Mouse (Mus musculus) intestine, embryonic 16.5 days (tissue): Measurements from ENCODE around the gene Nt5c2. TPM values are rescaled to one million over a fixed set of nuclear protein-coding genes. Genes with fewer than 3 reads are reported as not detected.

Experiments
- ATAC-seq: fragments of 200-750 bp; cut with Nextera tagmentation; 2 replicates; pipeline ENCODE4 v1.8.0; 2017; ENCODE audit warnings: moderate TSS enrichment, moderate library complexity
- H3K27ac ChIP-seq: fragments of 300-500 bp; sonication (generic); 2 replicates; pipeline ENCODE4 v1.5.1; 2014; ENCODE audit warnings: mild to moderate bottlenecking, low read length
- H3K27me3 ChIP-seq: fragments of 300-500 bp; sonication (generic); replicated peaks from 2 replicates; pipeline ENCODE4 v1.6.1; 2014; ENCODE audit warnings: low read length, control low read depth, mixed read lengths; ENCODE audit not compliant: control insufficient read depth, insufficient read depth
- H3K36me3 ChIP-seq: fragments of 300-500 bp; sonication (generic); 2 replicates; pipeline ENCODE4 v1.6.1; 2014; ENCODE audit warnings: low read length, control low read depth; ENCODE audit not compliant: control insufficient read depth, insufficient read depth
- H3K4me1 ChIP-seq: fragments of 300-500 bp; sonication (generic); 2 replicates; pipeline ENCODE4 v1.6.1; 2014; ENCODE audit warnings: low read length, control low read depth, mixed read lengths; ENCODE audit not compliant: control insufficient read depth, insufficient read depth
- H3K4me2 ChIP-seq: fragments of 300-500 bp; sonication (generic); 2 replicates; pipeline ENCODE4 v1.6.1; 2014; ENCODE audit warnings: low read depth, low read length, control low read depth
- H3K4me3 ChIP-seq: fragments of 300-500 bp; sonication (generic); 2 replicates; pipeline ENCODE4 v1.5.1; 2014; ENCODE audit warnings: mild to moderate bottlenecking, low read length
- H3K9ac ChIP-seq: fragments of 300-500 bp; sonication (generic); 2 replicates; pipeline ENCODE4 v1.6.1; 2014; ENCODE audit warnings: low read depth, low read length
- H3K9me3 ChIP-seq: fragments of 300-500 bp; sonication (generic); 2 replicates; pipeline ENCODE4 v1.6.1; 2016; ENCODE audit warnings: low read length, control low read depth; ENCODE audit not compliant: control insufficient read depth
- WGBS: fragments of 180-500 bp; shearing (Covaris S2); extraction: QIAGEN DNeasy Blood & Tissue Kit; methylation state at CpG from one replicate; pipeline ENCODE4 v1.1.7; 2014; 5-methylcytosine and 5-hydroxymethylcytosine counted together
- polyA plus RNA-seq: library from polyadenylated mRNA; unstranded; fragments of >200 nt; fragmentation: Nextera tagmentation; extraction: Ambion mirVana; gene quantifications from 2 replicates; pipeline ENCODE4 v1.2.1, GENCODE M21; 2015

Nt5c2 gene
- polyA plus RNA-seq, 1 experiment from 2014 or later: 45.3 TPM

DNA sequence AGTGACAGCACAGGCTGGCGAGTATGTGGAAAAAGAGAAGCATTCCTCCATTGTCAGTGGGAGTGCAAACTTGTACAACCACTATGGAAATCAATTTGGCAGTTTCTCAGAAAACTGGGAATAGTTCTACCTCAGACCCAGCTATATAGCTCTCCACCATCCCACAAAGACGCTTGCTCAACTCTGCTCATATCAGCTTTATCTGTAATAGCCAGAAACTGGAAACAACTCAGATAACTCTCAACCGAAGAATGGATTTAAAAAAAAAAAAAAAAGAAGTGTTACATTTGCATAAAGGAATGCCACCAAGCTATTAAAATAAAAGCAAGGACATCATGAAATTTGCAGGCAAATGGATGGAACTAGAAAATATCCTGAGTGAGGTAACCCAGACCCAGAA is 103.5 kb downstream of the Nt5c2 start:
- H3K27ac ChIP-seq: no peak overlapping the region
- no peak overlapping the region for H3K4me3 ChIP-seq
- no peak for ATAC-seq
- H3K4me2 ChIP-seq: no peak overlapping the region
- H3K27me3 ChIP-seq: no peaks in the 10 kb centered on the region
- WGBS: 75% methylated on average over 3 of the region's 3 CpGs
- no peaks in the 10 kb centered on the region for H3K9me3 ChIP-seq
- no peak overlapping the region for H3K9ac ChIP-seq
- H3K4me1 ChIP-seq: 0 out of 2 replicates have a peak, but pooled peaks cover 5% of the 10 kb centered on the region
- H3K36me3 ChIP-seq: no peaks in the 10 kb centered on the region

GRCm38 (mm10) chr19:46908977-46909376 is 106.0 kb downstream of the Nt5c2 start:
- no peak overlapping the region for H3K27ac ChIP-seq
- WGBS: 78% methylated on average over 4 of the region's 4 CpGs

GRCm38 (mm10) chr19:46908207-46908606 is 106.7 kb downstream of the Nt5c2 start:
- WGBS: 81% methylated on average over 5 of the region's 5 CpGs
- Histone ChIP-seq H3K4me2 (no peak overlapping the region), H3K27me3 (no peaks in the 10 kb centered on the region), H3K9me3 (no peaks in the 10 kb centered on the region), H3K9ac (no peak overlapping the region), H3K4me3 (no peak overlapping the region), H3K4me1 (0 out of 2 replicates have a peak, but pooled peaks cover 5% of the 10 kb centered on the region), H3K36me3 (no peaks in the 10 kb centered on the region), H3K27ac (no peak overlapping the region)
- no peak for ATAC-seq

More at GRCm38 (mm10) chr19:46908977-46909376, 106.0 kb downstream of the Nt5c2 start:
- ATAC-seq: no peak
- H3K9ac ChIP-seq: no peak overlapping the region
- no peaks in the 10 kb centered on the region for H3K36me3 ChIP-seq
- H3K4me2 ChIP-seq: no peak overlapping the region
- H3K4me1 ChIP-seq: 0 out of 2 replicates have a peak, but pooled peaks cover 5% of the 10 kb centered on the region
- H3K27me3 ChIP-seq: no peaks in the 10 kb centered on the region
- no peaks in the 10 kb centered on the region for H3K9me3 ChIP-seq
- no peak overlapping the region for H3K4me3 ChIP-seq

GRCm38 (mm10) chr19:46905971-46906370 is 109.0 kb downstream of the Nt5c2 start:
- ATAC-seq: no peak
- H3K27me3 ChIP-seq: no peaks in the 10 kb centered on the region
- H3K36me3 ChIP-seq: no peaks in the 10 kb centered on the region
- no peak overlapping the region for H3K27ac ChIP-seq
- 79% methylated on average over 4 of the region's 4 CpGs for WGBS
- no peak overlapping the region for H3K4me2 ChIP-seq
- 0 out of 2 replicates have a peak, but pooled peaks cover 5% of the 10 kb centered on the region for H3K4me1 ChIP-seq
- H3K9ac ChIP-seq: no peak overlapping the region
- H3K9me3 ChIP-seq: no peaks in the 10 kb centered on the region
- H3K4me3 ChIP-seq: no peak overlapping the region

- H3K36me3 ChIP-seq: no peaks in the 10 kb centered on the region
- H3K4me2 ChIP-seq: no peak overlapping the region
- H3K4me3 ChIP-seq: no peak overlapping the region
- H3K9me3 ChIP-seq: no peaks in the 10 kb centered on the region
- no peak overlapping the region for H3K9ac ChIP-seq
- no peak for ATAC-seq
- no peak overlapping the region for H3K27ac ChIP-seq
- H3K4me1 ChIP-seq: 0 out of 2 replicates have a peak, but pooled peaks cover 5% of the 10 kb centered on the region
- H3K27me3 ChIP-seq: no peaks in the 10 kb centered on the region
Measured at GRCm38 (mm10) chr19:46905383-46905782, 109.6 kb downstream of the Nt5c2 start.

DNA sequence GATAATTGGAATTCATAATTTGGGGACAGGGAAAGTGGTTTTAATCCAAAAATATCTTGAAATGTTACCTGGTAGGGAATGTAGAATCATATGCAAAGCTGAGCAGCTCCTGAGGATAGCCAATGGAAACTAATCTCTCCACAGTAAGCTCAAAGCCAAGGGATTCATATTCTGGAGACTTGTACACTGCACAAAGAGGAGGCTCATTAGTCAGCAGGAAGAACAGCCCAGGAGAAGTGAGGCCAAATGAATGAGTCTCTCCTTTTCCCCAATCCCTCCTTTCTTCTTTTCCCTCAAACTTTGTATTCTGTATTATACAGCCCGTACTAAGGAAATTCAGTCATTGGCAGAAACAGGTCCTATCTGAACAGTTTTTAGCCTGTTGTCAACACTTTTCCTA is 110.0 kb downstream of the Nt5c2 start:
- 93% methylated on average over 1 of the region's 1 CpGs for WGBS

GRCm38 (mm10) chr19:46903379-46903778 is 111.6 kb downstream of the Nt5c2 start:
- Histone ChIP-seq H3K9me3 (no peaks in the 10 kb centered on the region), H3K9ac (no peak overlapping the region), H3K4me3 (no peak overlapping the region), H3K36me3 (no peaks in the 10 kb centered on the region), H3K4me1 (no peaks in the 10 kb centered on the region), H3K4me2 (no peak overlapping the region), H3K27me3 (no peaks in the 10 kb centered on the region), H3K27ac (no peak overlapping the region)
- ATAC-seq: no peak
- 90% methylated on average over 5 of the region's 5 CpGs for WGBS

More for the DNA sequence above, 110.0 kb downstream of the Nt5c2 start:
- H3K4me2 ChIP-seq: no peak overlapping the region
- H3K27me3 ChIP-seq: no peaks in the 10 kb centered on the region
- no peaks in the 10 kb centered on the region for H3K36me3 ChIP-seq
- ATAC-seq: no peak
- H3K27ac ChIP-seq: no peak overlapping the region
- 0 out of 2 replicates have a peak, but pooled peaks cover 5% of the 10 kb centered on the region for H3K4me1 ChIP-seq
- no peaks in the 10 kb centered on the region for H3K9me3 ChIP-seq
- H3K9ac ChIP-seq: no peak overlapping the region
- no peak overlapping the region for H3K4me3 ChIP-seq

GRCm38 (mm10) chr19:46901323-46901722 is 113.6 kb downstream of the Nt5c2 start:
- H3K4me2 ChIP-seq: no peak overlapping the region
- H3K9me3 ChIP-seq: peaks cover 5% of the 10 kb centered on the region; the same call in 1 of the 2 replicates
- no peaks in the 10 kb centered on the region for H3K27me3 ChIP-seq
- 87% methylated on average over 5 of the region's 5 CpGs for WGBS
- no peak overlapping the region for H3K4me3 ChIP-seq
- H3K36me3 ChIP-seq: peaks cover 13% of the 10 kb centered on the region
- H3K9ac ChIP-seq: no peak overlapping the region
- no peak overlapping the region for H3K27ac ChIP-seq
- H3K4me1 ChIP-seq: no peaks in the 10 kb centered on the region
- no peak for ATAC-seq

GRCm38 (mm10) chr19:46900786-46901185 is 114.2 kb downstream of the Nt5c2 start:
- no peak overlapping the region for H3K9ac ChIP-seq
- H3K4me3 ChIP-seq: no peak overlapping the region
- peaks cover 13% of the 10 kb centered on the region for H3K36me3 ChIP-seq
- no peaks in the 10 kb centered on the region for H3K27me3 ChIP-seq
- no peak for ATAC-seq
- H3K27ac ChIP-seq: no peak overlapping the region
- H3K4me1 ChIP-seq: no peaks in the 10 kb centered on the region
- 94% methylated on average over 6 of the region's 6 CpGs for WGBS
- peaks cover 5% of the 10 kb centered on the region; the same call in 1 of the 2 replicates for H3K9me3 ChIP-seq
- no peak overlapping the region for H3K4me2 ChIP-seq

DNA sequence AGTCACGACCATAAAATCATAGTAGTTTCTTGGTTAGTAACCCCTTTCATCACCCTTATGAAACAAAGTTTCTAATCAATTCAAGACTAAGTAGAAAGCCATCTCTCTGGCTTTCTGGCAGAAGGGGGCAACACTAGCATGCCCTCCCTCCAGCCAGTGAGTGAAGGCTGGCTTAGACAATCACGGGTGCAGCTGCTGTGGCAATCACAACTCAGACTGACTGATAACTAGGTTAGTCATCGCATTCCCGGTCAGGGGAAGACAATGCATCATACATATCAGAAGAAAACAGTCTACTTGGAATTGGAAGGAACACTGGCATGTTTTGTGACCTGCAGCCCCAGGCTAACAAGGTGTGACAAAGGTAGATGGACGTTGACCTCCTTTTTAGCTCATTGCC is 115.1 kb downstream of the Nt5c2 start:
- Histone ChIP-seq H3K9me3 (peaks cover 5% of the 10 kb centered on the region; the same call in 1 of the 2 replicates), H3K36me3 (peaks cover 13% of the 10 kb centered on the region), H3K4me1 (no peaks in the 10 kb centered on the region), H3K4me3 (no peak overlapping the region), H3K4me2 (no peak overlapping the region), H3K9ac (no peak overlapping the region), H3K27ac (no peak overlapping the region), H3K27me3 (no peaks in the 10 kb centered on the region)
- ATAC-seq: no peak
- 71% methylated on average over 5 of the region's 5 CpGs for WGBS
